Mouse (Mus musculus): ENCODE data around the gene St5. TPM values are rescaled to one million over a fixed set of nuclear protein-coding genes. Genes with fewer than 3 reads are reported as not detected.
A peak's percentile ranks its signal among the peaks of the same experiment; 100 is the strongest.

The St5 gene
- polyA plus RNA-seq, 1 experiment, result 1.0 TPM

DNA sequence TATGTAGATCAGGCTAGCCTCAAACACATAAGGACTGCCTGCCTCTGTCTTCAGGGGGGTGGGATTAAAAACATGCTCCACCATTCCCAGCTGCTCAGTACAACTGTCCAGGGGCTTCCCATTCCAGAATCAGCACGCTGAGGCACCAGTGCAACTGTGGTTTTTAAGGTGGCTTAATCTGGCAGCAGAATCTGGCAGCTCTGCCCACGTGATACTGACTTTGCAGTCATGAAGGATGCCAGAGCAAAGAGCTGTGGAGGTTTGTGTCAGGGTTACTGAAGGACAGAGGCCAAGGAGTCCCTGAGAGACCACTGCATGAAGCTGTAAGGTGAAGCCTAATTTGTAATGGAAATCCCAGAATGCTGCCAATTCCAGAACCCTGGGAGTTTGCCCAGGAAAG lies 192.6 kb downstream of the St5 start:
- no peak overlapping the region for H3K4me3 ChIP-seq (ENCODE audit: insufficient read depth, low read length)
- no peak for TF ChIP-seq POLR2A (IDR thresholded peaks at IDR 0.05; ENCODE audit: borderline replicate concordance, low read depth, low read length)
- TF ChIP-seq CTCF (IDR thresholded peaks at IDR 0.05; ENCODE audit: low read depth, low read length), result no peak
- no peaks in the 10 kb centered on the region for H3K4me1 ChIP-seq (ENCODE audit: control insufficient read depth, insufficient read depth, low read length)
- H3K27ac ChIP-seq (ENCODE audit: insufficient read depth, low read depth, low read length), result no peak overlapping the region

DNA sequence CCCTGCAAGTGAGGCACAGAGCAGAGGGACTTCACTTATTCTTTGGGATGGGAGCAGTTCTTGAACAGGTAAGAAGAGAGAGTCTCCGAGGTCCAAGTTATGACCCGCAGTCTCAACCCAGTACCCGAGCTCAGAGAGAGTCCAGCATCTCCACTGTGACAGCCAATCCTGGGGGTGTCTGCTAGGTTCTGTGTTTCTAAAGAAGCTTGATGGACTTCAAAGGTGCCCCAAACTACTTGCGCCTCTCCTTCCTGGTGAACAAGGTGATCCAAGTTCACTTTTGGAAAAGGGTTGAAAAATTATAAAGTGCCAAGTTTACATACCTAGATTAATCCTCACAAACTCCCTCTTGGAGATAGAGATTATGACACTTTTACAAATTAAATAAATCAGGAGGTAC lies 195.4 kb downstream of the St5 start, which contains the start of gene Trim66:
Gene Trim66 (minus strand): TSS at position 101 of the 400 bp plus-strand sequence.
- Histone ChIP-seq H3K27ac (ENCODE audit: insufficient read depth, low read depth, low read length) (no peak within 1 kb of the TSS), H3K4me3 (ENCODE audit: insufficient read depth, low read length) (no peak within 1 kb of the TSS), H3K4me1 (ENCODE audit: control insufficient read depth, insufficient read depth, low read length) (no peaks in the 10 kb centered on the region)
- no peak for TF ChIP-seq CTCF (IDR thresholded peaks at IDR 0.05; ENCODE audit: low read depth, low read length)
- no peak for TF ChIP-seq POLR2A (IDR thresholded peaks at IDR 0.05; ENCODE audit: borderline replicate concordance, low read depth, low read length)

DNA sequence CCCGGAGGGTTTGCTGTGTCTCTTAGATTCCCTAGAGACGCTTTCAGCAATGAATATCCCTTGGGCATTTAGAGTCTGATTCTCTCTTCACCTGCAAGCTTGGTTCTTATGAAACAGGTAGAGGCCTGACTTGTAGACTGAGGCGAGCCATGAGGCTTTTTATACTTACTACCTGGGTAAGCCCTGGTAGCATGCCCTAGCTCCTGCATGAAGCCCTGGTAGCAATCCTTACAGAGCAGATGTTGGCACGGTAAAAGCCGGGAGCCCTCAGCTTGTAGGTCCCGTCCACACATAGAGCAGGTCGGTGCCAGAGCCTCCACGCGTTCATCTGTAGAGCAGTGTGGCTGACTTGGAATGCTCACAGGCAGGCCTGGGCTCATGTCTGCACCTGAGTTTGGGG lies 195.8 kb downstream of the St5 start:
- no peak for TF ChIP-seq CTCF (IDR thresholded peaks at IDR 0.05; ENCODE audit: low read depth, low read length)
- no peak for TF ChIP-seq POLR2A (IDR thresholded peaks at IDR 0.05; ENCODE audit: borderline replicate concordance, low read depth, low read length)
- Histone ChIP-seq H3K4me1 (ENCODE audit: control insufficient read depth, insufficient read depth, low read length) (no peaks in the 10 kb centered on the region), H3K4me3 (ENCODE audit: insufficient read depth, low read length) (no peak overlapping the region), H3K27ac (ENCODE audit: insufficient read depth, low read depth, low read length) (no peak overlapping the region)

GRCm38 (mm10) chr7:109507119-109507518 lies 196.3 kb downstream of the St5 start:
- H3K4me1 ChIP-seq (ENCODE audit: control insufficient read depth, insufficient read depth, low read length), result no peaks in the 10 kb centered on the region
- H3K4me3 ChIP-seq (ENCODE audit: insufficient read depth, low read length), result no peak overlapping the region
- no peak for TF ChIP-seq POLR2A (IDR thresholded peaks at IDR 0.05; ENCODE audit: borderline replicate concordance, low read depth, low read length)
- H3K27ac ChIP-seq (ENCODE audit: insufficient read depth, low read depth, low read length), result no peak overlapping the region

DNA sequence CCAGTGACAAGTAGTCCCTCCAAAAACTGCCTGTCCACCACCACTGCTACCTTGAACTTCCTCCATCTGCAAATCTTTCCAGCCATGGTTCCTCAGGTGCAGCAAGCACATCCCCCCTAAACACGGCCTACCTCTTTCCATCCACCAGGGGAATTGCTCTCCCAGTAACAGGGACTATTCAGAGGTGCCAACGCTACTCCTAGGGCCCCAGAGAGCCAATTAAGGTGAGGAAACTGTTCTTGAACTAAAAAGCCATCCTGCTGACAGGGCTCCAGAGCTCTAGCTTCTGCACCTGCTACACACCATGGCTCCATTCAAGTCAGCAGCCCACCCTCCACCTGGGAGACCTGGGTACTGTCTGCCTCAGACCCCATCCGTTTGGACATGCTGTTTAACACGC lies 205.9 kb downstream of the St5 start:
- no peaks in the 10 kb centered on the region for H3K4me1 ChIP-seq (ENCODE audit: control insufficient read depth, insufficient read depth, low read length)

DNA sequence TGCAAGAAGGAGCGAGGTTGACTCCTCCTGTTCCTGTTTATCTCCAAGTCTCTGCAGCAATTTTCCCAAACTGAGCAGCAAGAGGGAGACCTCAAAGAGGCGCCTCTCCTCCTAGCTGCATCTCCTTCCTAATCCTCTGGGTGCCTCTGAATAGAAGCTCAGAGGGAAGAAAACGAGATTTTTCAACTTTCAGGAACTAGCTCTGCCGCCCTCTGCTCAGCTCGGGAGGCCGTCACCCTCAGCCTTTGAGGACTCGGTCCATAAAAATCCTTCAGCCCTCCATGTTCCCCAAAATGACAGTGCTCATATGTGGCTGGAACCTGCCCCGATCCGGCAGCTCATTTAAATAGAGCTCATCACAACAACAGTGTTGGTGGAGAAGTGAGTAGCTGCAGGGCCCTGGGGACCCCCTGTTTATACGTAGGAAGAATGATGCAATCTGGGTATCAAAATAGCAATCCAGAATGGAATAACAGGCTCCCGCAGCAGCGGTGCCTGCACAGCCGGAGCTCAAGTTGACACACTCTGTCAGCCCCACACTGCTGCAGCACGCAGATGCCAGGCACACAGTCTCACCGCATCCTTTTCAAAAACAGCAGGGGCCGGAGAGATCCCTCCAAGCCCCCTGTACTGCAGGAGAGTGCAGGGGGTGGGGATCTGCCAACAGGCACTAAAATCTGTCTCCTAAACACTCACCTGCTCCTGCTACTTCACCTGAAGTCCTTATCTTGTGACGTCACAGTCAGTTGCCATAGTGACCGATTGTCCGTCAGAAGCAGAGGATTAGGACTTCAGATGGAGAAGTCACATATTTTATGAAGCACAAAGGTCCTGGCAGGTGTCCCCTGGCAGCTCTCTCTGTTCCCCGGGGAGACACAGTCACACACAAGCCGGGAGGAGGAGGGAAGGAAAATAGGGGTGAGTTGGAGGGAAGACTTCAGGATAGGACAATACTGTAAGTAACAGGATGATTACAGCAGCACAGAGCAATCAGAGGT lies 209.8 kb downstream of the St5 start:
- H3K4me3 ChIP-seq (ENCODE audit: insufficient read depth, low read length), result no peak overlapping the region
- no peaks in the 10 kb centered on the region for H3K4me1 ChIP-seq (ENCODE audit: control insufficient read depth, insufficient read depth, low read length)
- no peak for TF ChIP-seq POLR2A (IDR thresholded peaks at IDR 0.05; ENCODE audit: borderline replicate concordance, low read depth, low read length)
- TF ChIP-seq CTCF (IDR thresholded peaks at IDR 0.05; ENCODE audit: low read depth, low read length), result no peak
- H3K27ac ChIP-seq (ENCODE audit: insufficient read depth, low read depth, low read length), result no peak overlapping the region

More for the DNA sequence above, 205.9 kb downstream of the St5 start:
- Histone ChIP-seq H3K4me3 (ENCODE audit: insufficient read depth, low read length) (no peak overlapping the region), H3K27ac (ENCODE audit: insufficient read depth, low read depth, low read length) (no peak overlapping the region)
- TF ChIP-seq CTCF (IDR thresholded peaks at IDR 0.05; ENCODE audit: low read depth, low read length) (no peak), POLR2A (IDR thresholded peaks at IDR 0.05; ENCODE audit: borderline replicate concordance, low read depth, low read length) (no peak)

DNA sequence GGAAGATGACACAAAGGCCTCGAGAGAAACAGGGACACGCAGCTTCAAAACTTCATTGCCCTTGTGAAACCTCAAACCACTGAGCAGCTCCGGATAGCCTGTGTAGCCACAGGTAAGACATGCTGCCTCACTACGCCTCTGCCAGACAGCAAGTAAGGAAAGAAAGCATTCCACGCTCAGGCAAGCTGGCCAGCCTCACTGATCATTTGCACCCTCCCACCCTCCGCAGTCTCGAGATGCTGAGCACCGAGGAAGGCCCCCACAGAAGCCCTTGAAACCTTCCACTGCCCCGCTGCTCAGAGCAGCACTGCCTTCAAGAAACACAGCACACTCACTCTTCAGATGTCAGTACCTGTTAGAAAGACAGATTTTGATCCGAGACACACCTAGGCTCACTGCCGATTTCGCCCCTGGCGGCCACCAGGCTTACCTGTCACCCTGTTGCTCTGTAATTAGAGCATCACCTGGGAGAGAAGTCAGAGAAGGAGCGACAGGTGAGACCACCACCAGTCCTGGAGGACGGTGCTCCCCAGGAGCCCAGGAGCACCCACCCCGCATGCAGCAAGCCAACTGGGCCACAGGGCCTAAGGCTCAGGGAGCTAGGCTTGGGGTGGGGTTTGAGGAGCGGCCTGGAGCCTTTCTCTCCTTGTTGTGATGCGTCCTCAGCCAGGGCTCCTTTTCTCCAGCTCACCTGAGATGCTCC lies 210.6 kb downstream of the St5 start:
- no peak overlapping the region for H3K4me3 ChIP-seq (ENCODE audit: insufficient read depth, low read length)
- TF ChIP-seq POLR2A (IDR thresholded peaks at IDR 0.05; ENCODE audit: borderline replicate concordance, low read depth, low read length), result no peak
- no peak for TF ChIP-seq CTCF (IDR thresholded peaks at IDR 0.05; ENCODE audit: low read depth, low read length)
- no peak overlapping the region for H3K27ac ChIP-seq (ENCODE audit: insufficient read depth, low read depth, low read length)
- H3K4me1 ChIP-seq (ENCODE audit: control insufficient read depth, insufficient read depth, low read length), result no peaks in the 10 kb centered on the region

DNA sequence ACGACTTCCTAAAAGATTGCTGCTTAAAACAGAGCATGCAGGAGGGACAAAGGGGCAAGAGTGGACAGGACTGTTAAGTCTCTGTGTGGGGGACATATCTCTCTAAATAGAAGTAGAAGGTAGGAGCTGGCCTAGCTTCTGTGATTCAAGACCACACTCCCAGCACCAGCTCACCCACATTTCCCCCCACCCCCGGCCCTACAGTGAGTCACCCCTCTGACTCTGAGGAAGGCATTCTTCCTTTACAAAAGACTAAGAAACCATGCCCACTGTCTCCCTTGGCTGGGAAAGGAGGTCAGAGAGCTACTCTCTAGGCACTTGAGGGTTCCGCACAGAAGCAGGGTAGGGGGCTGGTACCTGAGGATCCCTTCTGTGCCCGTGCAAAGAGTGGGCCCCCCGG lies 219.2 kb downstream of the St5 start:
- H3K4me1 ChIP-seq (ENCODE audit: control insufficient read depth, insufficient read depth, low read length), result peaks cover 9% of the 10 kb centered on the region
- no peak overlapping the region for H3K4me3 ChIP-seq (ENCODE audit: insufficient read depth, low read length)
- no peak for TF ChIP-seq POLR2A (IDR thresholded peaks at IDR 0.05; ENCODE audit: borderline replicate concordance, low read depth, low read length)
- no peak for TF ChIP-seq CTCF (IDR thresholded peaks at IDR 0.05; ENCODE audit: low read depth, low read length)
- H3K27ac ChIP-seq (ENCODE audit: insufficient read depth, low read depth, low read length), result no peak overlapping the region

DNA sequence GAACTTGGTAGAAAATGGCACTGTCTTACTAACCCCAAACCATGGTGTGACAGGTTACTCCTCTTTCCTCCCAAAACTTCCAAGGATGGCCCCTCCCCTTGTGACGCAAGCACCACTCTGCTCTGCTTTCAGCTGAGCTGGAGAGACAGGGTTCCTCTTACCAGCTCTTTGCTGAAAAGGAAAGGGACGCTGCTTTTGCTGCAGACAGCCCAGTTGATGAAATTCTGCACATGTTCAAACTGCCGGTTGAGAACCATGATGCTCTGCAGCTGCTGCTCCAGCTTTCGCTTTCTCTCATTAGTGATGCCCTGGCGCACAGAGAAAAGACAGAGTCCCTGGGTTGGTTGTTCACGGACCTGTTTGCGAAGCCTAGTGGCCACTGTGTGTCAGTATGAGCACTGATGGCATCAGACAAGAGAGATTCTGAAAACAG lies 222.6 kb downstream of the St5 start:
- H3K4me3 ChIP-seq (ENCODE audit: insufficient read depth, low read length), result peak overlapping the region; percentile 11; the same call in 1 of the 2 replicates
- TF ChIP-seq POLR2A (IDR thresholded peaks at IDR 0.05; ENCODE audit: borderline replicate concordance, low read depth, low read length) (no peak), CTCF (IDR thresholded peaks at IDR 0.05; ENCODE audit: low read depth, low read length) (no peak)
- peaks cover 9% of the 10 kb centered on the region for H3K4me1 ChIP-seq (ENCODE audit: control insufficient read depth, insufficient read depth, low read length)
- H3K27ac ChIP-seq (ENCODE audit: insufficient read depth, low read depth, low read length), result no peak overlapping the region

DNA sequence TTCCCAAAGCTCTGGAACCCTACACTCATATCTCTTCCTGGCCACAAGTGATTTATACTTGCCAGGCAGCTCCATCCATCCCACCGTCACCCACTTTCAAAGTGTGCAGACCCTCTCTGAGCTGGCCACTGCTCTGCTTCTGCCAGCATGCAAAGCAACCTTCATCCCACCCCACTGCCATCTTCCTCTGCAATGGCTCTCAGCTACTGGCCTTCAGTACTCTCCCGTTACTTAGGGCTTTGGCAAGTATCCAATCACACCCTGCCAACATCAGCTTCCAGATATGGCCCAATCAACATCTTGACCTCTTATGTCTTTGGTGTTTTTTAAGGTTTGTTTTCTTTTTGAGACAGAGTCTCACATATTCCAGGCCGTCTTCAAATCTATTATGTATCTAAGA lies 225.5 kb downstream of the St5 start:
- Histone ChIP-seq H3K27ac (ENCODE audit: insufficient read depth, low read depth, low read length) (no peak overlapping the region), H3K4me1 (ENCODE audit: control insufficient read depth, insufficient read depth, low read length) (peaks cover 4% of the 10 kb centered on the region; the same call in 1 of the 2 replicates), H3K4me3 (ENCODE audit: insufficient read depth, low read length) (no peak overlapping the region)
- TF ChIP-seq POLR2A (IDR thresholded peaks at IDR 0.05; ENCODE audit: borderline replicate concordance, low read depth, low read length), result no peak
- no peak for TF ChIP-seq CTCF (IDR thresholded peaks at IDR 0.05; ENCODE audit: low read depth, low read length)

Other genes with a start within 250 kb of the St5 start
- not detected in 2 replicates for gene Trim66, start 195.5 kb downstream of the St5 start, polyA plus RNA-seq (2012; ENCODE audit: insufficient read depth, insufficient read length, missing spikeins)
- 238 and 334 TPM in 2 replicates for gene Rpl27a, start 184.5 kb downstream of the St5 start, polyA plus RNA-seq (2012; ENCODE audit: insufficient read depth, insufficient read length, missing spikeins)
- 27.8 and 29.0 TPM in 2 replicates for gene Akip1, start 85 bp upstream of the St5 start, polyA plus RNA-seq (2012; ENCODE audit: insufficient read depth, insufficient read length, missing spikeins)
- not detected in 2 replicates for gene BC051019, start 20.2 kb upstream of the St5 start, polyA plus RNA-seq (2012; ENCODE audit: insufficient read depth, insufficient read length, missing spikeins)
- not detected in 2 replicates for gene Ascl3, start 28.1 kb upstream of the St5 start, polyA plus RNA-seq (2012; ENCODE audit: insufficient read depth, insufficient read length, missing spikeins)
- gene Tmem9b, start 49.3 kb upstream of the St5 start, polyA plus RNA-seq (2012; ENCODE audit: insufficient read depth, insufficient read length, missing spikeins), result 91.0 and 101 TPM in 2 replicates
- gene Nrip3, start 78.4 kb upstream of the St5 start, polyA plus RNA-seq (2012; ENCODE audit: insufficient read depth, insufficient read length, missing spikeins), result not detected in 2 replicates
- not detected in 2 replicates for gene Scube2, start 162.1 kb upstream of the St5 start, polyA plus RNA-seq (2012; ENCODE audit: insufficient read depth, insufficient read length, missing spikeins)

Data from bone marrow macrophage, adult 2 months (primary cell).